Mouse (Mus musculus): ENCODE measurements around the gene Cacna1c. TPM values are rescaled to one million over a fixed set of nuclear protein-coding genes. Genes with fewer than 3 reads are reported as not detected.

Cacna1c gene
- polyA plus RNA-seq, 1 experiment from 2014 or later: 4.8 TPM

GRCm38 (mm10) chr6:119102936-119103335, 93.3 kb downstream of the Cacna1c start:
- Histone ChIP-seq H3K27ac (ENCODE audit: low read length) (no peak overlapping the region), H3K4me2 (replicated peaks; ENCODE audit: low read depth, low read length) (no peak overlapping the region), H3K27me3 (replicated peaks; ENCODE audit: insufficient read depth, low read length) (no peaks in the 10 kb centered on the region), H3K4me3 (ENCODE audit: low read depth, low read length) (no peak overlapping the region), H3K9ac (replicated peaks; ENCODE audit: low read depth) (no peak overlapping the region), H3K36me3 (ENCODE audit: insufficient read depth, low read length) (no peaks in the 10 kb centered on the region), H3K4me1 (ENCODE audit: insufficient read depth, low read depth, low read length) (peaks cover 6% of the 10 kb centered on the region; the same call in 1 of the 2 replicates), H3K9me3 (ENCODE audit: low read length) (no peaks in the 10 kb centered on the region)
- no peak for TF ChIP-seq CTCF (IDR thresholded peaks at IDR 0.05)
- TF ChIP-seq EP300 (IDR thresholded peaks at IDR 0.05): no peak
- ATAC-seq (no peak), DNase-seq (ENCODE audit: low spot score) (no peak)
- WGBS: 84% methylated on average over 9 of the region's 9 CpGs

- H3K4me3 ChIP-seq (ENCODE audit: low read depth, low read length): no peak overlapping the region
- WGBS: 48% methylated on average over 2 of the region's 2 CpGs
- H3K4me2 ChIP-seq (replicated peaks; ENCODE audit: low read depth, low read length): no peak overlapping the region
- H3K36me3 ChIP-seq (ENCODE audit: insufficient read depth, low read length): no peaks in the 10 kb centered on the region
- H3K4me1 ChIP-seq (ENCODE audit: insufficient read depth, low read depth, low read length): peaks cover 12% of the 10 kb centered on the region; the same call in 1 of the 2 replicates
- ATAC-seq: peak; percentile 47
- no peak overlapping the region for H3K27ac ChIP-seq (ENCODE audit: low read length)
- TF ChIP-seq EP300 (IDR thresholded peaks at IDR 0.05) (no peak), CTCF (IDR thresholded peaks at IDR 0.05) (no peak)
- H3K9me3 ChIP-seq (ENCODE audit: low read length): no peaks in the 10 kb centered on the region
- no peak overlapping the region for H3K9ac ChIP-seq (replicated peaks; ENCODE audit: low read depth)
- no peaks in the 10 kb centered on the region for H3K27me3 ChIP-seq (replicated peaks; ENCODE audit: insufficient read depth, low read length)
- DNase-seq (ENCODE audit: low spot score): no peak
Measured at GRCm38 (mm10) chr6:119099333-119099732, 96.9 kb downstream of the Cacna1c start.

GRCm38 (mm10) chr6:119096481-119096880, 99.7 kb downstream of the Cacna1c start:
- Histone ChIP-seq H3K4me1 (ENCODE audit: insufficient read depth, low read depth, low read length) (peaks cover 12% of the 10 kb centered on the region; the same call in 1 of the 2 replicates), H3K9ac (replicated peaks; ENCODE audit: low read depth) (no peak overlapping the region), H3K9me3 (ENCODE audit: low read length) (no peaks in the 10 kb centered on the region), H3K36me3 (ENCODE audit: insufficient read depth, low read length) (no peaks in the 10 kb centered on the region), H3K4me3 (ENCODE audit: low read depth, low read length) (no peak overlapping the region), H3K27me3 (replicated peaks; ENCODE audit: insufficient read depth, low read length) (no peaks in the 10 kb centered on the region), H3K4me2 (replicated peaks; ENCODE audit: low read depth, low read length) (no peak overlapping the region), H3K27ac (ENCODE audit: low read length) (no peak overlapping the region)
- DNase-seq (ENCODE audit: low spot score) (peak; percentile 70), ATAC-seq (peak; percentile 65)
- TF ChIP-seq EP300 (IDR thresholded peaks at IDR 0.05) (no peak), CTCF (IDR thresholded peaks at IDR 0.05) (no peak)
- 53% methylated on average over 7 of the region's 7 CpGs for WGBS

- Histone ChIP-seq H3K9me3 (ENCODE audit: low read length) (no peaks in the 10 kb centered on the region), H3K4me1 (ENCODE audit: insufficient read depth, low read depth, low read length) (peaks cover 12% of the 10 kb centered on the region; the same call in 1 of the 2 replicates), H3K9ac (replicated peaks; ENCODE audit: low read depth) (no peak overlapping the region), H3K36me3 (ENCODE audit: insufficient read depth, low read length) (no peaks in the 10 kb centered on the region), H3K27me3 (replicated peaks; ENCODE audit: insufficient read depth, low read length) (no peaks in the 10 kb centered on the region), H3K4me3 (ENCODE audit: low read depth, low read length) (no peak overlapping the region), H3K27ac (ENCODE audit: low read length) (no peak overlapping the region), H3K4me2 (replicated peaks; ENCODE audit: low read depth, low read length) (no peak overlapping the region)
- TF ChIP-seq EP300 (IDR thresholded peaks at IDR 0.05): no peak
- no peak for TF ChIP-seq CTCF (IDR thresholded peaks at IDR 0.05)
- WGBS: 81% methylated on average over 6 of the region's 6 CpGs
- ATAC-seq: no peak
- no peak for DNase-seq (ENCODE audit: low spot score)
Measured at GRCm38 (mm10) chr6:119095081-119095480, 101.1 kb downstream of the Cacna1c start.

- ATAC-seq (peak; percentile 75), DNase-seq (ENCODE audit: low spot score) (peak; percentile 74)
- no peaks in the 10 kb centered on the region for H3K27me3 ChIP-seq (replicated peaks; ENCODE audit: insufficient read depth, low read length)
- H3K4me3 ChIP-seq (ENCODE audit: low read depth, low read length): no peak overlapping the region
- H3K4me2 ChIP-seq (replicated peaks; ENCODE audit: low read depth, low read length): 0 out of 2 replicates have a peak overlapping the region, but pooled peaks have one; percentile 3
- H3K9me3 ChIP-seq (ENCODE audit: low read length): no peaks in the 10 kb centered on the region
- H3K4me1 ChIP-seq (ENCODE audit: insufficient read depth, low read depth, low read length): peaks cover 16% of the 10 kb centered on the region; the same call in 1 of the 2 replicates
- 20% methylated on average over 8 of the region's 8 CpGs for WGBS
- no peak overlapping the region for H3K9ac ChIP-seq (replicated peaks; ENCODE audit: low read depth)
- no peaks in the 10 kb centered on the region for H3K36me3 ChIP-seq (ENCODE audit: insufficient read depth, low read length)
- TF ChIP-seq CTCF (IDR thresholded peaks at IDR 0.05) (no peak), EP300 (IDR thresholded peaks at IDR 0.05) (0 out of 2 replicates have a peak, but pooled peaks have one; percentile 47)
- peak overlapping the region; percentile 87 for H3K27ac ChIP-seq (ENCODE audit: low read length)
Measured at GRCm38 (mm10) chr6:119089173-119089572, 107.0 kb downstream of the Cacna1c start.

- Histone ChIP-seq H3K36me3 (ENCODE audit: insufficient read depth, low read length) (no peaks in the 10 kb centered on the region), H3K9ac (replicated peaks; ENCODE audit: low read depth) (no peak overlapping the region), H3K27me3 (replicated peaks; ENCODE audit: insufficient read depth, low read length) (no peaks in the 10 kb centered on the region), H3K27ac (ENCODE audit: low read length) (peak overlapping the region; percentile 87), H3K4me3 (ENCODE audit: low read depth, low read length) (no peak overlapping the region), H3K9me3 (ENCODE audit: low read length) (no peaks in the 10 kb centered on the region), H3K4me2 (replicated peaks; ENCODE audit: low read depth, low read length) (no peak overlapping the region), H3K4me1 (ENCODE audit: insufficient read depth, low read depth, low read length) (peaks cover 19% of the 10 kb centered on the region; the same call in 1 of the 2 replicates)
- DNase-seq (ENCODE audit: low spot score) (peak; percentile 66), ATAC-seq (peak; percentile 77)
- 48% methylated on average over 8 of the region's 8 CpGs for WGBS
- TF ChIP-seq EP300 (IDR thresholded peaks at IDR 0.05) (no peak), CTCF (IDR thresholded peaks at IDR 0.05) (no peak)
Measured at GRCm38 (mm10) chr6:119088381-119088780, 107.8 kb downstream of the Cacna1c start.

Data from lung, postnatal 0 days (tissue).